Mouse (Mus musculus): ENCODE measurements around the gene Npas2. TPM values are rescaled to one million over a fixed set of nuclear protein-coding genes. Genes with fewer than 3 reads are reported as not detected.

The Npas2 gene
- polyA plus RNA-seq, 1 experiment from 2014 or later: 0.22 TPM

Small RNA genes within 50 kb of the gene (microRNA-seq; reads per million reads assigned to microRNA genes)
- gene Mir6349: not detected

Other genes starting within 250 kb of the Npas2 start
- gene Pdcl3, start 208.1 kb upstream of the Npas2 start, polyA plus RNA-seq (2016; fragmentation: Nextera tagmentation; extraction: Ambion mirVana): 174 and 179 TPM in 2 replicates
- 453 and 454 TPM in 2 replicates for gene Rpl31, start 174.1 kb downstream of the Npas2 start, polyA plus RNA-seq (2016; fragmentation: Nextera tagmentation; extraction: Ambion mirVana)

Measured in forebrain, embryonic 12.5 days (tissue).